Mouse (Mus musculus): ENCODE data around the gene Basp1.

DNA sequence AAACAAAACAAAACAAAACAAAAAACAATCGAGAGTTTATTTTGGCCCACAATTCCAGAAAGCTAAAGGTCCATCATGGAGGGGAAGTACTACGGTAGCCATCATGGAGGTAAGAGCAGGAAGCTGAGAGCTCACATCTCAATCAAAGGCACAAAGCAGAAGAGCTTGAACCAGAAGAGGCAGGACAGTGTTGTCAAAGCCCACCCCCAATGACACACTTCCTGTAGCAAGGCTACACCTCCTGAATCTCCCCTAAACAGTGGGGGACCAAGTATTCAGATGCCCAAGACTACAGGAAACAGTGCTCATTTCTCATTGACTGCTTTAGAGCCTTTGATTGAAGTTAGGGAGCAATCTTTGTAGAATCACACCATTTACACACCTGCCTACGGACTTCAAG lies 99.1 kb downstream of the Basp1 start:
- TF ChIP-seq CTCF (IDR thresholded peaks at IDR 0.05; ENCODE audit: low read depth, low read length) (no peak), POLR2A (IDR thresholded peaks at IDR 0.05; ENCODE audit: extremely low read depth, insufficient read depth, low read length) (no peak)

Measured in liver, adult 2 months (tissue).